Mouse (Mus musculus) megakaryocyte, adult 5-6 weeks (primary cell): Measurements from ENCODE around the gene Frem1. TPM values are rescaled to one million over a fixed set of nuclear protein-coding genes. Genes with fewer than 3 reads are reported as not detected.

Experiments used
- ATAC-seq: 2 replicates; pipeline ENCODE4 v1.8.0; 2016; ENCODE audit warnings: mild to moderate bottlenecking, inconsistent platforms; ENCODE audit not compliant: poor library complexity, severe bottlenecking
- total RNA-seq, 2 experiments: library from RNA; stranded (forward) in 1 of 2; stranded (reverse) in 1 of 2; fragments of 153-499, 151-499 nt in 1 of 2; fragments of 221-1000, 200-1000 nt in 1 of 2; gene quantifications; 2 replicates each; pipeline versions ENCODE4 v1.2.3 to v1.2.4; 2015 to 2017

The Frem1 gene
- total RNA-seq, 2 experiments from 2014 or later = not detected

- no peak for ATAC-seq
Measured at GRCm38 (mm10) chr4:83031591-83031990, 20.5 kb downstream of the Frem1 start.

- no peak for ATAC-seq
Measured at GRCm38 (mm10) chr4:83030097-83030496, 22.0 kb downstream of the Frem1 start.

DNA sequence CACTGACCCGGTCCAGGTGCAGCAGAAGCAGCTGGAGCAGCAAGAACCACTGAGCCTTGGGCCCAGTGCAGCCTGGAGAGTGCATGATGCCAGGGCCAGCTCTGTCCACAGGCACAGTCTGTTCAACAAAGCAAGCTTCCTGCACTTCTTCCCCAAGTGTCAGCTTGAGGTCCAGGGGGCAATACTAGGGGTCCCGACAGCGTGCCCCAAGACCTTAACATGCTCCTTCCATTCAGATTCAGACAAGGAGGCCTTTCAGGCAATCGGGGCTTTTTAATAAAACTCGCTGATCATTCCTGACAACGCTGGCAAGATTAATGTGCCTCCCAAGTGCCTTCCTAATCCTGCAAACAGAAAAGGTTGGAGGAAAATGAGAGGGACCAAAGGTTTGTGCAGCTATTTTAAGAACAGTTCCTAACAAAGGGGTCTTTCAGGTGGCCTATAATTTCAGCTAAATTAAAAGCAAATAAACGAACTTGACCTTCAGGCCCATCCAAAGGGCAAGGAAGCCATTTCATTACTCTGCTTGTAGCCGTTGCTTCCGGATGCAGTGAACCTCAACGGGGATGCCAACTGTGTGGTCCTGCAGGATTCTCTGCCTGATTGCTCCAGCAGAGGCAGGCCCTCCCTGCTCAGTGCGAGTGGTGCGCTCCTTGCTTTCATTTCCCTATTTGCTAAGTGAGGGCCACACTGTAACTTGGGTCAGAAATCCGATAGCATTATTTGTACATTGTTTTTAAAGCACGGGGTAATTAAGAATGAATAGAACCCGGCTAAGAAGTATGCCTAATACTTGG, 31.2 kb downstream of the Frem1 start:
- no peak for ATAC-seq

DNA sequence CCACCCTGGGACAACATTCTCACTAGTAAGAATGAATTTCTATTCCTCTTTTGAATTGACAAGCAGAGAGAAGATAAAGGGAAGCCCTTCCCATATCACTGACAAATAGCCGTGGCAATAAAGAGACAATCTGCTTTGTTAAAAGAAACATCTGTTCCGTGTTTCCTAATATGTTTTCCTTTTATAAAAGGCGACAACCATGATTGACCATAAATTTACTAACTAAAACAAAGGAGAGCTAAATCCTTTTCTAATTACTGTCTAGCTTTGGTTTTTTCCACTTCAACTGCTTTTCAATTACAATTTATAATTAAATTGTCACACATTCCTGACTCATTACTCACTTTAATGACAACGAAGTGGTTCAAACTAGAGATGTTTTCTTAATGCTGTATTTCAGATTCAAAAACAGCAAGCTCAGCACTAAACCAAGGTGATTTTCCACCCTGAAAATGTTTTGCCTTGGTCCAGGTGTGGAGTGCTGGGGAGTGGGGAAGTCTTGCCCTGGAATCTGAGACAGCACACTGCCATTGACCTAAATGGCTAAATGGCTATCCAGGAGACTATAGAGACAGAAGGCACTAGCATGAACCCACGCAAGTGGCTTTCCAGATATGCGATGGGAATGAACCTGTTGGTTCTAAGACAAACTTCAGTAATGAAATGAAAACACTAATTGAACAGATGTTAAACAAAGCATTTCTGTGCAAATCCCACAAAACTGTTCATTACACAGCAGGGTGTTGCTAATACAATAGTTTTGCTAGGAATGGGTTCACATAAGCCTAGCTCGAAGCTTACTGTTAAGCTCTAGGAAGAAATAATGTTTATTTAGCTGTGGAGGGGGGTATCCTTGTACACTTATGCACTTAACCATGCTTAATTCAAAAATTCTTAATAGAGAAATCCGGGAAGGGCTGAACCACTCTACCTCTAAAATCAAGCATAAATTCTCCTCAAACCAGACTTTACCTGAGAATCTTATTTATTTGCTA, 33.7 kb downstream of the Frem1 start:
- no peak for ATAC-seq

DNA sequence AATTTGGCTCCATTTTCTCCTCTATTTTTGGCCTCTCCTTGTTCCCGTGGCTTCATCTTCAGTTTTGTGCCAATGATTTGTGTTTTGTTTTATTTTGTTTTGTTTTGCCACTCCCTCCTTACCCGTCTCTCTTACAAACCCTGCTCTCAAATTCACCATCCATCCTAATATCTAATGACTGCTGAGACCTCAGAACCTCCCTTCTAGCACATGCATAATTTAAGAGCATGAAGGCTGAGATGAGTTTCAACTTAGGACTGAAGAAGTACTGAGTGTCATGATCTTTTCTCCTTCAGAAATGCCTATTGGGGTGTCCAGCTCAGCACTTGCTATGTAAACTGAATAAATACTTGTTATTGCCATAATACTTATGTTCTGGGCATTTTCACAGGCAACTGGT, 37.6 kb downstream of the Frem1 start:
- no peak for ATAC-seq

DNA sequence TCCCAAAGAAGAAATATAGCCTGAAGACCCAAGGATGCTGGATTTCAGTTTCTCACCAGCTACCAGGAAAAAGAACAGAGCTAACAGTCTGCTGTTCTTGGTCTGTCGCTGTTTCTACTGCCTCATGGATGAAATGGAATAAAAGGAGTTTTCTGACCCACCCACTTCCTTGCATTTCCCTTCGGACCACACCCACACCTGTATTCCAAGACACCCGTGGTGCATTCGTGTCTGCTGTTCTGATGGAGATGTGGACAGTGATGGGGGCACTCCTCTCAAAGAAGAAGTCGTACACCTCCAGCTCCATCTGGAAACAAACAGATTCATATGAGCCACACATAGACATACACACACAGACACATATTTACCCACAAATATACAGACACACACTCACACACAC, 48.1 kb downstream of the Frem1 start:
- no peak for ATAC-seq

DNA sequence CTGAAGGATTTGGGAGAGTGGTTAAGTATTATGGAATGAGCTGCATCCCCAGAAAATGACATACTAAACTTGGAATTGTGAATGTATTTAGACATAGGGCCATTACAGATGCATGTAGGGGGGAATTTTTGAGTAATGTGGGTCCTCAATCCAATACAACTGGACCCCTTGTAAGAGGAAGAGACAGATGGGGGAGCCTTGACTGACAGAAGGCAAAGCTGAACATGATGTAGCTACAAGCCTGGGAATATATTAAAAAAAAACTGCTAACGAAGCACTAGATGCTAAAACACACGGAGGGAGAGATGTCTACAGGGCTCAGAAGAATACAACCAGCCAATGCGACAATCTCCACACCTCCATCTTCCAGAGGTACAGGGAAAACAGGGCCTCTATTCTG, 60.1 kb downstream of the Frem1 start:
- no peak for ATAC-seq

DNA sequence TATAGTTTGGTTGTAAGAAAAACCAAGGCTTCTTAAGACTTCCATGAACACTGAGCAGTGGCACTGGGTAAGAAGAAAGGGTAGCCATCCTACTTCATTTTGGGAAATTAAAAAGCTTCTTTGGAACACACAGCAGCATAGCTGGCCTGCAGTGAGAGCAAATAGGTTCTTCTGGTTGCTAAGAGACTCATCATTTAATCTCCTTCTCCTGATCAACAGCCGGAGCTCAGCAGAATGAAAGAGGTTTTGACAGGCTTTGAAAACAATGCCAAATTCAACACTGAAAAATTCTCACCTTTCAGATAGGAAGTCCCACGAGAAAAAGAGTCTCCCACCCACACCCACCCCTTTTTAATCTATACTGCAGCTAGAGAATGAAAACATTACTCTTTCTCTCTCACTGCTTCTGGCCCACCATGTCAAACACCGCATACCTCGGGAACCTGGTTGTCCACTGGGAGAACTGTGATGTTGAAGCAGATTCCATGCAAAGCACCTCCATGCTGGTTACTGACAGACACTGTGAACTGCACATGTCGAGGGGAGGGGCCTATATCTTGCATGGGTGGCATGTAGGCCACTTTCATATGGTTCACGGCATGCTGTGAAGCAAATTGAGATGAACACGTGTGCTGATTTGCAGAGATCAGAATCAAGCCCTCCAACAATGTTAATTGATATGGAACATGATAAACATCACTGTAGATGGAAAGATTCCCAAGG, 61.0 kb downstream of the Frem1 start:
- no peak for ATAC-seq

- ATAC-seq = no peak
Measured at GRCm38 (mm10) chr4:82972381-82972780, 79.8 kb downstream of the Frem1 start.

GRCm38 (mm10) chr4:82970901-82971648, 81.1 kb downstream of the Frem1 start:
- ATAC-seq = no peak

DNA sequence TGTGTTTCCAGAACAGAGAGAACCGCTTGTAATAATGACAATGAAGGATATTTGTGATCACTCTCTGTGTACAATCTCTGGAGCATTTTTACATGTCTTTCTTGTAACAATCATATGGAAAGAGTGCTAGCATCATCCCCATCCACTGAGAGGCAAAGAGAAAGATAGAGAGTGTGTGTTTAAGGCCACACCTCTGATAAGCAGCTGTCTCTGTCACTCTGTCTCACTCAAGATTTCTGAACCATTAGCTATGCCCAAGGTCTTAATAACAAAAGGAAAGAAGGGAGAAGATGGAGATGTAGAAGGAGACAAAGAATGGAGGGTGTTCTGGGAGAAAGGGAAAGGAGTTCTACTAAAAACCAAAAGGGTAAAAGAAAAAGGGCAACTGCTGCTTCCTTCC, 91.1 kb downstream of the Frem1 start:
- ATAC-seq = no peak

DNA sequence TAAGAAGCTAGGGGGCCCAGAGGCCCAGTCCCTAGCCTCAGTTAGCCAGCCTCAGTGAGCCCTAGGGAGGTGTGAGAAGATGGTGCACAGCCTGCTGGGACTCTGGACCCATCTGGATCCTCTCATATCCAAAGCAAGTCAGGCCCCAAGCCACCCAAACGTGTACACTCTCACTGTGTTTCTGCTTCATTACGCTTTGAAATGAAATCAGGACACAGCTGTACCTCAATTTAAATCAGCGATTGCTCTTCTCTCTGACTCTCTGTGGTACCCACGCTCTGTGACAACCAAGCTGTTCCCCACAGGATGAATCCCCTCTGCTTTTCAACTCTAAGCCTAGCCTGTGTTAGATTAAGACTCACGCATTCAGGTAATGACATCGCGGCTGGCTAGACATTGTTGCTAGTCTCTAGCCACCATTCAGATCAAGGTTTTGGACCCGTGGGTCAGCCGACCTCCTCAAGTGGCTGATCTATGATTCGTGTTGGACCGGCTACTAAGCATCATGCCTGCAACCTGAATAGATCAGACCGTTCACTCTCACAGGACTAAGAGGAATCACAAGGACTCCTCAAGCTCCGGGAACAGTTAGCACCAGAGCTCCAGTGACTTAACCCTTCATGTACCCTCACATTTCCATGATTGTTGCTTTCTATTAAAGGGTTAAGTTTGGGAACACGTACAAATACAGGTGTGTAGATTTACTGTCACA, 94.2 kb downstream of the Frem1 start:
- no peak for ATAC-seq

DNA sequence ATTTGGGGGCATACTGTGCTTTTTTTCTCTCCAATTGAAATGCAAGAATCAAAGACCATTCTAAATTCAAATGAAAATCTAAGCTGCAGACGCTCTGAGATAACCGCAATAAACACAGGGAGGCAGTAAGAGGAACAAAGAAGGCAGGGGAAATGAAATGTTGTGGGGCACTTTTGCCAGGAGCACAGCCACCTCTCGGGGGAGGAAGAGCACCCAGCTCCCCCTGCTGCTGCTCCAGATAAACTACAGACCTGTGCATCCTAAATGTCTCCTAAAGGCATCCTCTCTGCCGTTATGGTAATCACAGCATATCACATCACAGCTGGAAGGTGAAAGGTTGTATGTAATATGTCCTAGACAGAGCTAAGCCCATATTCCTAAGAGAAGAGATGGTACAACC, 98.1 kb downstream of the Frem1 start:
- no peak for ATAC-seq

DNA sequence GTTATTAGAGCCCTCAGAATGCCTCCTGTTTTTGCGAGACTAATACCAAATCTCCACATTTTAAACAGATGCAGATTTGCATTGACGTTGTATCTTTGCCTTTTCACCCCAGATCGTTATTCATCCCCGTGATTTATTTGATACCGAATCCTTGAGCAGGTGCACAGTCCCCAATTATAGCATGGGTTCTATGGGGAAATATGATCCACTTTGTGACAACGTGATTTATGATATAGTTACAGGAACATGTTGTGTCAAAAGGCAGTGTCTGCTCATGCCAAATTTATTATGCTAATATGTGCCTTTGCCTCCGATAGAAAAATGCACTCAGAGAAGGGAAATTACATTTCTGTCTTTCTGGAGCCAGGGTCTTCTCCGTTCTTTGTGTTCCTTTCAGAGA, 102.6 kb downstream of the Frem1 start:
- no peak for ATAC-seq

GRCm38 (mm10) chr4:82946721-82947120, 105.4 kb downstream of the Frem1 start:
- no peak for ATAC-seq

DNA sequence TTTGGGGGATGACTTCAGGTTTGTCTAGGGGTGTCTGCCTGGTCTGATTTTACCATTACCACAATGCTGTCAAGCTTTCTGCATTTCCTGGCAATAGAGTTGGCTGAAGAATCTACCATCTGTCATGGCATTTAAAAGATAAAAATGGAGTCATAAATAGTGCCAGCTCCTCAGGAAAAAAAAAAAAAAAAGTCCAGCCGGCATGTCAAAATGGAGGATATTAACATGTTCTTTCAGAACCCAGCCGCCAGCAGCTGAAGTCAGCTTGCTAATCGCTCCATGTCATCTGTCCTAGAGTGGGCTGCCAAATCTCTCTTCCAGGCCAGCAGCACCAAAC, 105.9 kb downstream of the Frem1 start:
- ATAC-seq = no peak

DNA sequence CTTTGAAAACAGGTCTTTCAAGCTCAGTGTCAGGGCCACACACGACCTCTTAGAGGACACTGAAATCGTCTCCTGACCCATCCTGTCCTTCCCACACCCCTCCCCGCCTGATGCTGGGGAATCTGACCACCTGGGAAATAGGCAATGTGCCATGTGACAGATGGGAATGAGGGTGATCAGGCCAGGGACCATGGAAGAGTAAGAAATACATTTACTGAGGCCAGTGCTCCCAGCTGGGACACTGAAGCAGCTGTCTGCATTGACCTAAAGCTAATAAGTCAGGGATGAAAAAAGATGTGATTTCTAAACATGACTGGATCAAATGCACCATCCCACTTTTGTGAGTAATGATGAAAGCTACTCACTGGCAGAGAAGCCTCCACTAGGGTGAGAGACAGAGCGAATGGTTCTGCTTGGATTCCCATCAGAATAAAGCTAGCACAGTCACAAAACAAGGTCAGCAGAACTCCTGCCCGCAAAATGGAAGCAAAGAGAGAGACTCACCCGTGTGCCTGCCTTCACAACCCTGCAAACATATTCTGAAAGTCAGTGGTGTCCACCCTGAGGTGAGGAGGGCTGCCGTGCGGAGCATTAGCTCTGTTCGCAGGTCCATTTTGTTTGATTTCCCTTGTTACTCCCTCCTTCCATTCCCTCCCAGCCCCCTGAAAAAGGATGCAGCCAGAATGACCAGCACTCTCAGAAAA, 106.4 kb downstream of the Frem1 start:
- no peak for ATAC-seq

DNA sequence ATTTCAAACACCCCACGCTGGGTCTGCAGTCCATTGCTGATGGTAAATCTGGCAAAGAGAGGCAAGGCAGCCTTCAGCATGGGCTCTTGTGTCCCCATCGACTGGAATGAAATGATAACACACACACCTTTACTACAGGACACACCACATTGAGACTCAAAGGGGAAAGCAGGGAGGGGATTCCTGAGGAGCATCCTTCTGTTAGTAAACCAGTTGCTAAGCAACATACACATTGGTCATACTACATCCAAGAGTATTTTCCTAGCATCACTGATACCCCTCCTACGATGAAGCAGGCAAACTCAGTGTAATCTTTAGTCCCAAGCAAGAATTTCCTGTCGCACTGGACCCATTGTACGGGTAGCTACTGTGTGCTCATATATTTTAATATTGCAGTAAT, 111.5 kb downstream of the Frem1 start:
- no peak for ATAC-seq

- no peak for ATAC-seq
Measured at GRCm38 (mm10) chr4:82940248-82940647, 111.9 kb downstream of the Frem1 start.
